Mouse (Mus musculus) heart, adult 2 months (tissue): ENCODE data around the gene Kcnj2.

Experiments
- CTCF ChIP-seq: fragments of 200-600 bp; IDR thresholded peaks from 2 replicates; pipeline ENCODE4 v1.8.1; 2022; ENCODE audit warnings: antibody characterized with exemption, mild to moderate bottlenecking, moderate library complexity
- POLR2A ChIP-seq: fragments of 200-500 bp; IDR thresholded peaks from 2 replicates; pipeline ENCODE4 v1.6.1; 2011; ENCODE audit warnings: mild to moderate bottlenecking, low read depth, low read length, control low read depth; ENCODE audit not compliant: insufficient read depth

DNA sequence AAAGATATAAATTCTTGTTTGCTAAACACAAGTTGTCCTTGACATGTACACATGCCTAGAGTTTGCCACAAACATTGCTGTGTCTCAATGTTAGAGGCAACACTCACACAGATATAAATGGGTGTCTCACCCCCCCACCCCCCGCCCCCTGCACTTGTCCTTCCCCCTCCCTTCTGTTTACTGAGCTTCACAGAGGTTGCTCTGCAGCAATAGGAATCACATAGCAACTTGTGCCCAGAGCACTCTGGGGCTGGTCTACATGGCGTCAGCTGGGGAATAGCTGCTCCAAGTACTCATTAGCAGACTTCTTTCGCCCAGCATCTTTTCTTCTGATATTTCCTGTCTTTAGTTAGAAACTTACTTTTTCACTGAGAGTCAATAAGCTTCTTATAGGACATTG, 1.8 kb downstream of the Kcnj2 start:
- TF ChIP-seq CTCF, result no peak
- TF ChIP-seq POLR2A, result peak; percentile 32; the same call in 1 of the 2 replicates
